Mouse (Mus musculus) layer of hippocampus, adult 18-20 months (tissue): Measurements from ENCODE around the gene Chst11. TPM values are rescaled to one million over a fixed set of nuclear protein-coding genes. Genes with fewer than 3 reads are reported as not detected.

Experiments
- DNase-seq, 2 experiments: peaks; one replicate each; pipeline ENCODE4 v3.0.0; 2022; ENCODE audit warnings: low spot score in 2 of 2
- total RNA-seq, 2 experiments: library from RNA; stranded (reverse); gene quantifications; 2 replicates each; pipeline ENCODE4 v1.2.3; 2021

Gene Chst11
- total RNA-seq, 2 experiments from 2014 or later: 51.1 to 51.9 TPM

DNA sequence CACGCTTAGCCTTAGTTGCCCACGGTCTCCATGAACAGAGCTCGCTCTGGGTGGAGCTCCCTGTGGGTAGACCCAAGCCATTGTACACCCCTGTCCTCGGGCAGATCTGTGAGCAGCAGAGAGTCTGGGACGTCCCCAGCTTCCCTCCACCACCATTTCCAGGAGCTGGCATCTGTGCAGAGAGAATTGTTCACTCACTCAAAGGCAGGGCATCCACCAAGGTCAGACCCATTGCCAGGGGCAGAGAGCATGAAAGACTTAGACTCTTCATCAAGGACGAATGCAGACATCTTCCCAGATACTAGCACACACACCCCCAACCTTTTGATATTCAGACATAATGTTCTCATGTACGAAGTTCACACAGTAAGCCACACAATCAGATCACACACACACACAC, 216.2 kb downstream of the Chst11 start:
- DNase-seq: no peak

- DNase-seq: no peak
These were observed 217.8 kb downstream of the Chst11 start for GRCm38 (mm10) chr10:83202906-83203702.

GRCm38 (mm10) chr10:83208436-83208835, 223.1 kb downstream of the Chst11 start:
- no peak for DNase-seq

DNA sequence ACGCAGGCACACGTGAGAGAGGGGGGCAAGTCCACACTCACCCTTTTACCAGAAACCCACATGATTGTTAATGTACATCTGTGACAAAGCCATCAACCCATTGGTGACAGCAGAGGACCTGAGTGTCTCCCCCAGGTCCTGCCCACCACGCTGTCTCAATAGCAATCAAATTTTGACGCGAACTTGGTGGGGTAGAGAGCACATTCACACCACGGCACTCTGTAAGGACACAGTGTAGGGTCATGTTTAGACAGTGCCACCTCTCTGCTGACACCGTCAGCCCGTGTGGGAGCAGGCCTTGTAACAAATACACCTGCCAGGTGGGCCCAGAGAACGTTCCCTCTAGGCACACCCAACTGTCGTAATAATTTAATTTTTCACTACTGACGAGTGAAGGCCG, 224.1 kb downstream of the Chst11 start:
- no peak for DNase-seq

DNA sequence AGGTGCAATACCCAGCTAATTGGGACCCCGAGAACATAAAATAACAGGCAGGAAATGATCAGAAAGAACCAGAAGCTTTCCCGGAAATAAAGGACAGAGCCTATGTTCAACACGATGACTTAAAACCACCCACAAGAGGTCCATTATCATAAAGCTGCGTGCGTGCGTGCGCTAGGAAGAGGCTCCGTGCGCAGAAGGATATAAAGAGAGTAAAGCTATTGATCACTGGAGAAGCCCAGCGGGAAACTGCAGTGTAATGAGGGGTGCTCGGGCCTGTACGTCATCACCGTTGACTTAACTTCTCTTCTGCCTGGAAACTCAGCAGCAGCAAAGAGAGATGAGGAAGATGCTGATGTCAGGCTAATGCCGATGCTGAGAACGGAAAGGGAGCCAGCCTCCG, 224.8 kb downstream of the Chst11 start:
- DNase-seq: no peak

- DNase-seq: no peak
These were observed 225.8 kb downstream of the Chst11 start for GRCm38 (mm10) chr10:83210968-83211583.

- no peak for DNase-seq
These were observed 227.3 kb downstream of the Chst11 start for GRCm38 (mm10) chr10:83212618-83213017.

DNA sequence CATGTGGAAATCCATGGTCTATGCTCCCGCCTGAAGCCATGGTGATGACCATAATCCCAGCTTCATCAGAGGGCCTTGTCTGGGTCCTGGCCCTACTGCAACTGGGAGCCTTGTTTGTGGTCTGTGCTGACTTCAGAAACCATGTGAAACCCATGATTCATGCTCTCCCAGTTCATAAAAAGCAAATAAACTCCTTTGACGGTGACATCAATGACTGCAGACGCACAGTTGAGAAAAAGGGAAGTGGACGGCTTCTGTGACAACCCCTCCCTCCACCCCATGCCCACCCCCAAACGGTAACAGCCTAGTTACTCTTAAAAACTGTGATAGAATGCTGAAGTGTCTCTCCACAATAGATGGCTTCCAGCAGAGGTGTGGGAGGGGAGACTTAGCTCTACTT, 230.3 kb downstream of the Chst11 start:
- DNase-seq: no peak

GRCm38 (mm10) chr10:83217256-83217655, 232.0 kb downstream of the Chst11 start:
- no peak for DNase-seq

DNA sequence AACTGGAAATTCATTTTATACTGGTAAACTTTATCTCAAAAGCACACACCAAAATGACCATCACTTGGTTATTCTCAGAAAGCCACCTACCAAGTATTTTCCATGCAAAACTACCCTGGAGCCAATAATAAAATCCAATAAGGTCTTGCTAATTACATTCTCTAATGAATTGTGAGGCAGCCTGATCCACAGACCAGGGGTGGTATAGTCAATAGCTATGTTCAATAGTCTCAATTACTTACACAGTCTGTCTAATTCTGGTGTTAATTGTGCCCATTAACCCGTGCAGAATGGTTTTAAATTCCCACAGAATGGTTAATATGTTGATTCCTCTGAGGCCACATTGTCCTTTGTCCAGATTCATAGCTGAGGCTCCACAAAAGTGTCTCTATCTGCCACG, 233.5 kb downstream of the Chst11 start:
- no peak for DNase-seq

GRCm38 (mm10) chr10:83219729-83220128, 234.4 kb downstream of the Chst11 start:
- DNase-seq: peak; percentile 40 to 79

DNA sequence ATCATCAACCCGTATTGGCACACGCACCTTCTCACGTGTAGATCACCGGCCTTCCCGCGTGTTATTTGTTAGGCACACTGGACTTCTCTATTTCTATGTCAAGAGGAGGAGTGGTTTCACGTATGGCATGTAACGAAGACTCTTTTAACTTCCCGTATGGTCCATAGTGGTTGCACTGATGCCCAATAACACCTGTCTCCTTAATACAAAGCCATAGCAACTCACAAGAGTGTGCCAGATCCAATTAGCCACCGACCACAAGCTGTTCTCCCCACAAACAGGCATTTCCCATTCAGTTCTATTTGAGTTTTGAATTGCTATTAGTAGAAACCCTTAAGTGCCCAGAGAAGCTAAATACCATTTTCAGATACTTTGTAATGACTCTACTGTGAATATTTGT, 234.9 kb downstream of the Chst11 start:
- no peak for DNase-seq

DNA sequence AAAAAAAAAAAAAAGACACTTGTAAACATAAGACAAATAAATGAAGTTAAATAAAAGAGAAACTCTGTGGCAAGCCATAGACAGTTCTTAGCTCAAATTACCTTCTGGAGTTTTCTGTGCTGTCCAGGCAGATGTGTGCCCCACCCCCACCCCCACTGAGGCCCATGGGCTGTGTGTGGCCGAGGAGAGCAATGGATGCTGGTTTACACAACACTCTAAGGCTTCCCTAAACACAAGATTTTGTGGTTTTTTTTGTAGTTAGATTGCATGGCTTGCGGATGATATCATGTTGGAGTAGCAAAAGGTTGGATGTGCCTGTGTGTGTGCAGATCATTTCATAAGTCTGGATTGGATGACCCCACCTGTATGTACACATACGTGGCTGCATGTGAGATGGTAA, 235.5 kb downstream of the Chst11 start:
- DNase-seq: no peak

DNA sequence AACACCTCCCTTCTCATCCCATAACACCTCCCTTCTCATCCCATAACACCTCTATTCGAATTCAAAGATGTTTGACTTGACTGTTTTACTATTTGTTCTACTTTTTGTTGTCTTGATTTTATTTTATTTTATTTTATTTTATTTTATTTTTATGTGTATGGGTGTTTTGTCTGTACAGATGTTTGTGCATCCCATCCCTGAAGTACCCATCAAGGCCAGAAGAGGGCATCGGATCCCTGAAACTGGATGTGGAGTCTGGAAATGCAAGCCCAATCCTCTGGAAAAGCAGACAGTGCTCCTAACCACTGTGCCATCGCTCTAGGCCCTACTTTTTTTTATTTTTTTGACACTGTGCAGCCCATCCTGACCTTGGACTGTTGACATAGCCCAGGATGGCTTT, 239.7 kb downstream of the Chst11 start:
- peak in 1 of 2 experiments; percentile 21 for DNase-seq

GRCm38 (mm10) chr10:83228626-83229025, 243.3 kb downstream of the Chst11 start:
- no peak for DNase-seq

- DNase-seq: no peak
These were observed 248.7 kb downstream of the Chst11 start for GRCm38 (mm10) chr10:83233967-83234366.

- no peak for DNase-seq
These were observed 249.1 kb downstream of the Chst11 start for GRCm38 (mm10) chr10:83234391-83234790.

- DNase-seq: peak in 1 of 2 experiments; percentile 29
These were observed 256.9 kb downstream of the Chst11 start for GRCm38 (mm10) chr10:83242106-83242686.

GRCm38 (mm10) chr10:83244131-83244530, 258.8 kb downstream of the Chst11 start:
- no peak for DNase-seq
